Mouse (Mus musculus): ENCODE measurements around the gene Tmem37.

Gene Tmem37

GRCm38 (mm10) chr1:120019428-120019827 is 54.4 kb downstream of the Tmem37 start:
- DNase-seq (ENCODE audit: low spot score in 2 of 2): no peak

GRCm38 (mm10) chr1:120018900-120019299 is 55.0 kb downstream of the Tmem37 start:
- no peak for DNase-seq (ENCODE audit: low spot score in 2 of 2)
